Mouse (Mus musculus) embryo, embryonic 11 days (tissue): ENCODE data around the gene Capns1.

Source experiments
- DNase-seq: peaks from one replicate; pipeline ENCODE4 v3.0.0-alpha.2; 2015

Gene Capns1

GRCm38 (mm10) chr7:30169583-30170282 is 28.9 kb downstream of the Capns1 start, which contains the start of gene Zfp146:
Gene Zfp146, minus strand, starts transcription at chr7:30169750.
- peak; percentile 97 for DNase-seq

- DNase-seq: peak; percentile 67
Measured at GRCm38 (mm10) chr7:30168914-30169582, 29.6 kb downstream of the Capns1 start.

GRCm38 (mm10) chr7:30164745-30165144 is 33.9 kb downstream of the Capns1 start:
- DNase-seq: no peak

DNA sequence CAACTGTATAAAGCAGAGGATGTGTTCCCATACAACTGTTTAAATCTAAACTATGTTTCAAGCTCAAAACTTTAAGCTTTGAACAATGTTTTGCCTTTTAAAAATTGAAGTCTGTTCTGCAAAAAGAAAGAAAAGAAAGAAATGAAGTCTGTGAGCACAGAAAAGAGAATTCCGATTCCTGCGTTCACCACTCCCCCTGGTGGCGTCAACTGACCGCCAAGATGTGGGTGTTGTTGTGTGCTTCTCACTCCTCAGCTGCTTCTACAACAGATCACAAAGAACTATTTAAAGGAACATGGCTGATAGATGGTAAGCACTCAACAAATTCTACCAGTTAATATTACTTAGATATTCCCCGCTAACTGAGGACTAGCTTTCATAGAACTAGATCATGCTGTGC is 35.5 kb downstream of the Capns1 start:
- no peak for DNase-seq

- DNase-seq: no peak
Measured at GRCm38 (mm10) chr7:30155507-30155906, 43.1 kb downstream of the Capns1 start.

DNA sequence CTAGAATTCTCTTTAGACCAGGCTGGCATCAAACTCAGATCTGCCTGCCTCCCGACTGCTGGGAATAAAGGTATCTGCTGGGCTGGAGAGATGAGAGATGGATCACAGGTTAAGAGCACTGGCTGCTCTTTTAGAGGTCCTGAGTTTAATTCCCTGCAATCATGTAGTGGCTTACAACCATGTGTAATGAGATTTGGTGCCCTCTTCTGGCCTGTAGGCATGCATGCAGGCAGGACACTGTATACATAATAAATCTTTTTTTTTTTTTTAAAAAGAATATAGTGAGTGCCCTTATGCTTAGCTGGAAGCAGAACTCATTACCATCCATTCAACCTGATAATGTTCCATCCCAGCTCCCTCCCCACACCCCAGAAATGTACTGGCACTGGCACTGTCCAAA is 44.6 kb downstream of the Capns1 start:
- no peak for DNase-seq

DNA sequence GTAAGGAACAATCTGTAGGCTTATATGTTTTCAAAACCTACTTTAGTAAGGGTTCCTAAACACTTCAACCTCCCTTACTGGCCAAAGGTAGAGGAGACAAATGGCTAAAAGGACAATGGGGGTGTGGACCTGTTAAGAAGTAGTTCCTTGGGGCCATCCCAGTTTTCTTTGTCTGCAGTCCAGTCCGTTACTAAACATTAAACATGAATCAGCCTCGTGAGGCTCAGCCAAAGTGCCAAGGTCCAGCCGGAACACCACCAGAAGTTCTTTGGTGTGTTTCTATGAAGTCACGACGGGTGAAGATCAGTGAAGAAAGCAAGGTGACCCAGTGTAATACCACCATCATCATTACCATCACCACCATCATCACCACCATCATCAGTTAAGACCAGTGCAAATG is 51.6 kb downstream of the Capns1 start:
- DNase-seq: no peak

DNA sequence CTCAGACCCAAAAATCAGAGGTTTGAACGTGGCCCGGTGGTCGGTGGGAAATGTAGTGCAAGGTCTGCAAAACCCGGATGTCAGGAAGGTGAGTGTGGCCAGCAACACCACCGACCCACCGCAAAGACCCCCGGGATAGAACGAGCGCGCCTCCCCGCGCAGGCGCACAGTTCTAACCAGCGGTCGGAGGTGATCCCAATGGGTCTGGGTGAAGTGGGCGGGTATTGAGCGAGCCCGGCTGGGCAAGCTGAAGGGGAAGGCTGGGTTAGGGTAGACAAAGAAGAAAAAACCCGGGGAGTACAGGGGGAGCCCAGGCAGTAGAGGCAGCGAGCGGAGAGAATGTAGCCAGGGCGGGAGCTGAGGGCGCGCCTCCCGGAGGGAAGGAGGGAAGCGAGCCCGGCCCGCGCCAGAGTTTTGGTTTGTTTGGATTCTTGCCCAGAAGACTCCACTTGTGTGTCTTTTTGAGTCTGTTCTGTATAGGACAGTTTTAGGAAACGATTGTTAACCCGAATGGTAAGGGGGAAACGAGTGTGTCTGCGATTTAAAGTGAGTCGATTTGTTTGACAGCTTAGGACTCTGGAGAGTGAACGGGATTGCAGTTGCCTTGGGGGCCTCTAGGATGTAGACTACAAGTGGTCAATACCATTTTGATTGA is 54.9 kb downstream of the Capns1 start:
- DNase-seq: peak; percentile 95

DNA sequence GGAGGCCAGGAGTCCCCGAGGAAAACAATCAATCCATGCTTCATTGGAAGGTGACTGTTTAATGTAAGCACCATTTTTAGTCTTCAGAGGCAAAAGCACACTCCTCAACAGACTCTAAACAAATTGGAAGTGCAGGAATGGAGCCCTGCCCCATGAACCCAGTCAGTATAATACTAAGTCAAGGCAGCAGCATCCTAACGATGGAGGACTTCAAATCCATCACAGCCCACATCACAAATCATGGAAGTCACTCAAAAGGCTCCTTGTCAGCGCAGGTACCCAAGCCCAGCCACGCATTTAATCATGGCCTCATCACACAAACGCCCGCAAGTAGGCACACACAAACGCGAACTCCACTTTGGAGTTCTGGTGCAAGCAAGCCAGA is 55.4 kb downstream of the Capns1 start:
- no peak for DNase-seq
